Mouse (Mus musculus): ENCODE results near the gene Pea15a.
A peak's percentile ranks its signal among the peaks of the same experiment; 100 is the strongest.
"Not testable (repeated sequence)": the region's sequence is repeated elsewhere in the genome, so short reads cannot be mapped to it uniquely, and the experiment has no call there.

Pea15a gene

DNA sequence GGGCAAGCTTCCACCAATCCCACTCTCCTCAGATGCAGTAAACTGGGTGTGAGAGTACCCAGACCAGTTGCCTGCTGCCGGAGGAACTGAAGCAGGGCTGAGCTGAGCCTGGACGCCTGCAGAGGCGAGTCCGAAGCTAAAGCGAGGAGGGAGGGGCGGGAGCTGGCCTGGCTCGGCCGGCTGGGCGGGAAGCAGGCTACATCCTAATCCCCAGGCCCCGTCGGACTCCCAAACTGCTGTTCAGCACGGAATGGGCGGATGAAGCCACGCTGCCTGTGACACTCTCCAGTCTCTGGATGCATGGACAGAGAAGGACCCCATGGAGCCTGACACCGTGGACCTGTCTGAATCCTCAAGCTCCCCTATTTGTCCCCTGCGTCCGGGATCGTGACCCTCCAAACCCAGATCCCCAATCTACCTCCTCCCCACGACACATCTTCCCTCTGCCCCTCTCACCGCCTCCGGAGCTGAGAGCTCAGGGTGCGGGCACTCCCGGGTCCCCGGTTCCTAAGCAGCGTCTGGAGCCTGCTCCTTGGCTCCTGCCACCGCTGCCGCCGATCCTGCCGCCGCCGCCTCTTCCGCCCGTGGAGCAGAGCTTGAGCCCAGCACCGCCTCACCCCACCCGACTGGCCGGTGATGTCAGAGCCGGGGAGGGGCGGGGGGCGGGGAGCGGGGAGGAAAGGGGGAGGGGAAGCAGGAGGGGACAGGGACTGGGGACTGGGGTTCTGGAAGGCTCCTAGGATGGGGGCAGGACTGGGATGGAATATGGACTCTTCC lies at the start of gene Pea15a:
Gene Pea15a, minus strand, starts transcription at position 664 of the 777 bp plus-strand sequence.
- DNase-seq: peak; percentile 84 to 93

DNA sequence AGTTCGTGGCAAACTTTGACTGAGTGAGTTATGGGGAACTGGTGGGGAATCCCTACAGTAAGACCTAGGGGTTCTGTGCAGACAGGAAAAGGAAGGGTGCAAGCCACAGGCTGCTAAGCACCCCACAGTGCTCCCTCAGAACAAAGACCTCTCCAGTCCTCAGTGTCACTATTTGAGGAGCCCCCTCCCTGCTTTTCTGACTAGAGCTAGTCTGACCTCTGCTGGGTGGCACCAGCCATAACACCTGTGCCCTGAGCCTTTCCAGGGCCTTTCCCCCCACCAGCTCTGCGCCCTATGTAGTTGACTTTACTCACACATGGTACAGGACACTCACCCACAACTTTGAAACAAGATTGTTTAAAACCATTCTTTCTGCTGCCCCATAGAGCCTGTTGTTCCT lies 41.1 kb upstream of the Pea15a start:
- peak; percentile 34 to 49 for DNase-seq

DNA sequence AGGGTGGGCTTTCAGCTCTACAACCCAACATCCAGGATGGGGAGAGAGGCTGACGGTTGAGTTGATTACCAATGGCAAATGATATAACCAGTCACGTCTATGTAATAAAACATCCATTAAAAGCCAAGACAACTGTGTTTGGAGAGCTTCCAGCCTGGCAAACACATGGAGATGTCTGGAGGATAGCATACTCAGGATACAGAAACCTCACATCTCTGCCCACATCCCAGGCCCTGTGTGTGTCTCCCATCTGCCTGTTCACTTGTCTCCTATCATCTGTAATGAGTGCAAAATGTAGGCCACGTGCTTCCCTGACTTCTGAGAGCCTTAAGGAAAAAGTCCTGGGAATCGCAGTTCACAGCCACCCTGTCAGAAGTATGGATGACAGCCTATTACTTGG lies 40.6 kb upstream of the Pea15a start:
- no peak for DNase-seq

DNA sequence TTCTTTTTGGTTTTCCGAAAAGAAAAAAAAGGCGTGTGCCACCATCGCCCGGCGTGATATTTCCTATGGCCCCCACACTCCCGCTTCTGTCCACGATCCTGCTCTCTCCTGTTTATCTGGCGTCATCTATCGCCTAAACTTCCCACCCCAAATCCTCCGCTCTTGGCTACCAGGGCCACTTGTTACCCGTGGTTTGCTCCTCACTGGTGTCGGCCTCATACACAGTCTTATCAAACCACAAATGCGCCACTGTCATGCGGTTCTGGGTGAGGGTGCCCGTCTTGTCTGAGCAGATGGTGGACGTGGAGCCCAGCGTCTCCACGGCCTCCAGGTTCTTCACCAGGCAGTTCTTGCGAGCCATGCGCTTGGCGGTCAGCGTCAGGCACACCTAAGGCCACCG lies 38.0 kb upstream of the Pea15a start:
- not testable (repeated sequence) for DNase-seq

DNA sequence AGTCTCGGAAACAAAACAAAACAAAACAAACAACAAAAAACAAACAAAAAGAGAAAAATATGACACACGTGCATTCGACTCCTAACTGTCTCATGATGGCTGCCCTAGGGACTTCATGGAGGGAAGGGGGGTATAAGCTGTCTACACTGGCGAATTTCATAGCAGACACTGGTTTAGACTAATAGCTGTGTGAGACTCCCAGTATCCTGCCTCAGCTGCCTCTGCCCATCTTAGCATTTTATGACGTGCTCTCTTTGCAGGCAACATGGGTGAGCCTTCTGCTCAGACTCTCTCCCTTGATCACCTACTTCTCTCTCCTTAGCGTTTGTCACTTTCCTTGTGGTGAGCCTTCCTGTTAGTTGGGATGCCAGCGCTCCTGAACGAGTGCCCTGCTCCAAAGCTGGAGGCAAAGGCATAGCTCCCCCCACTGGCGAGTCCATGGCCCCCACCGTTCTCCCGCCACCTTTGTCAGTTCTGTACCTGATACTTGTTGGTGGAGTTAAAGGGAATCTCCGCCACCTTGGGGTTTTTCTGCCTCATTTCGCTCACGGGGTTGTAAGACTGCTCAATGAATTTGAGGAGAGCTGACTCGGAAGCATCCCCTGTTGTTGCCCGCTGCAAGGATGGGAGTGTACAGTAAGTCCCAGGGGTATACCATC lies 37.1 kb upstream of the Pea15a start:
- peak; percentile 50 to 52 for DNase-seq

DNA sequence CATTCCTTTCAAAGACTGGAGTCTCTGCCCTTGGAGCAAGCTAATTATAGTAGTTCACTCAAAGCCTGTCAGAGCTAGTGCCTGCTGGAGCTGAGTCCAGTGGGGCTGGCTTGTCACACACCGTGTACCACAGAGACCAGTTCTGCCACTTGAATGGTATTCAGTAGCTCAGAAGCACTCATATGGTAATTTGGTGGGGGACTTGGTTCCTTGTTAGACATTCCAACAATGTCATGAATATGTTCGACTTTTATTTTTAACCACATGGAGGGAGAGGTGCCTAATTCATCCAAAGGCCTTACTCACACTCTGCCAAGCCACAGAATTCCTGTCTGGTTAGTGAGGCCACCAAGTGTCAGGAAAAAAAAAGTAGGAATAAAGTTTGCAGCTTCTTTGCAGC lies 35.8 kb upstream of the Pea15a start:
- peak; percentile 60 to 87 for DNase-seq

DNA sequence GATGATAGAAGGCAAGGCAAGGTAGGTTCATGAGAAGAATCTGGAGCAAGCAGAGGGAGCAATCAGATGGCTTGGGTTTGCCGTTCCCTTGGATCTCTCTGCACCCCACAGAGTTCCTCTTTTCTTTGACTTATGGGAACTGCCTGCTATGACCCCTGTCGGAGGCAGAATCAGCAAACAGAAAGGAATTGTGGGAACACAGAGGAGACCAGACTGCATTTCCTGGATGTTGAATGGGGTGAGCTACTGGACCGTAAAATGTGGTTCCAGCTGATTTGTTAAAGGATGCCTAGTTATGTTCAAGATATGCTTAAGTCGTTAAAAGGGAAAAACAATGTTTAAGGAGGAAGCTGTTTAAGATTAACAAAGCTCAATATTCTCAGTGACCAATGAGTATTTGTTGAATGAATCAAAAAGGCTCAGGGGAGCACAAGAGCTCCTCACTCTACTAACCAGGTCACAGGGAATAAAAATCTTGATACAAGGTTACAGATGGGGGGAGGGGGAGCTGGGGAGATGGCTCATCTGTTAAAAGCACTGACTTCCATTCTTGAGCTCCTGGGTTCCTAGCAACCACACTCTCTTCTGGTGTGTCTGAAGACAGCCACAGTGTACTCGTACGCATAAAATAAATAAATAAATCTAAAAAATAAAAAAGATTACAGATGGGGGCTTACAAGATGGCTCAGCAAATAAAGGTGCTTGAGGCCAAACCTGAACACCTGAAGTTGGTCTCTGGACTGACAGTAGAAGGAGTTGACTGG lies 34.5 kb upstream of the Pea15a start:
- no peak for DNase-seq

DNA sequence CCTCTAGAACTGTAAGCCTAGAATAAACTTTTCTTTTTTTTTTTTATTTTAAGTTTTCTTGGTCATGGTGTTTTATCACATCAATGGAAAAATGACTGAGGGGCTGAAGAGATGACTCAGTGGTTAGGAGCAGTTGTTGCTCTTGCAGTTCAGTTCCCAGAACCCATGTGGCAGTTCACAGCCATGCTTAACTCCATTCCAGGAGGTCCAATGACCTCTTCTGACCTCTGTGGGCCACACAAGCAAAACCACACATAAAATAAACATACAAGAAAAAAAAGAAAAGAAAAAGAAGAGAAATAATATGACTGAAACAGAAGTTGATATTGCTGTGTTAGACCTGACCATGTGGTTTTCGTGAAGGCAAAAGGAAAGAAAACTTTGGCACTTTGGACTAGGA lies 22.6 kb upstream of the Pea15a start:
- DNase-seq: no peak

DNA sequence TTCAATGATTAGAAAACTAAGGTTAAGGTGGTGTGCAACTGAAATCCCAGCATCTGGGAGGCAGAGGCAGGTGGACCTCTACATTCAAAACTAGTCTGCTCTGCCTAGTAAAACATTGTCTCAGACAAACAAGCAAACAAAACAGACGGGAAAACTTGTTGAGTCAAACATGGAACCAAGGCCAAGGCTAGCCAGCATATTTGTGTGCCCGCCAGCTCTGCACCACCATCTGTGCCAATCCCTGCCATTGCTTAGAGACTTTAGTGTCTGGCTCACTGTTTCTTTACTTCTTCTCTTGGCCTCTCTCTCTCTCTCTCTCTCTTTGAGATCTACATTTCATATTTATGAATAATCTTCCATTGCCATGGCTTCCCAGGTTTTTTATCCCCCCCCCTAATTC lies 21.6 kb upstream of the Pea15a start:
- no peak for DNase-seq

DNA sequence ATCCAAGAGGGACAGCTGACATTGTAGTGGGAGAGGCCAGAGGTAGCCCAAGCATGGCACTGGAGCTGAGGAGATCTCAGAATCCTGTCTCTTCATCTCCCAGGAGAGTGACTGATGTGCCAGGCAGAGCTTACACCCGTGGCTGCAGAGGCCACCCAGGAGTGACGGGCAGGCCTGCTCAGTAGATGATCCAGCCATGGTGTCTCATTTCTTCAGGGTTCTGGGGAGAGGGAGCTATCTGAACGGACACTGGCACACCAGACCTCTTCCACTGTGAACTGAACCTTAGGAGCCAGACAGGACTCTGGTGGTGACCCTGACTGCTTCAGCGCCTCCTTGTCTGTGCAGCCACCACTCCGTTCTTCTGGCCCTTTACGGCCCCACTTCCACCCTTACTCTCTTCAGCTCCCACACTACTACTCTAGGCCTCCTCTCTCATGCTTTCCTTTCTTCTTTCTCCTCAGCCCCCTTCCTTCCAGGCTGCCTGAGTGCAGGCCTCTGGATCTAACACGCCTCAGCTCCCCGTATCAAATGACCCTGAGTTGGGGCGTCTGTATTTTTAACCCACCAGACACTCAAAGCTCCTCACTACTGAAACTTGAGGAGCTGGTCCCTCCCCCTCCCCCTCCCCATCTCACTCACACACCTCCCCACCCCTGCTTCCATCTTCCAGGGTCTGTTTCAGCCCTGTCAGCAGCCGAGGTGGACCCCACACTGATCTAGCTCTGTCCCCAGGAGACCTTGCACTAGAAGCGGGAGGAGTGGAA lies 14.9 kb upstream of the Pea15a start:
- DNase-seq: peak in 1 of 2 experiments; percentile 27

DNA sequence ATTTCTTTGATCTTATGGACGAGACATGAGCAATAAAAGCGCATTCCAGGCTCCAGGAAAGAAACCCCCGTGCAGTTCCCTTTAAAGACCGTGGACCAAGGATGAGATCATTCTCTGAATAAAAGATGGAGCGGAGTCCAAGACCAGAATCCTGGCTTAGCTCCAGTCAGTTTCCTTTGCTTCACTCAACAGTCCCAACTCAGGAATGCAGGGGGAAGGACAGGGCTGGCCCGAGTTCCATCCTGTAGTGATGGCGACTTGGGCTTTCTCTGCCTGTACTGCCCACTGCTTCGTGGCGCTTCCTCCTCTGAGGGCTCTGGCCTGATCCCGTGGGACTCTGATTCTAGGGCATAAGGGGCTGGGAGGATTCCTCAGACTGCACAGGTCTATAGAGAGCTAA lies 13.8 kb upstream of the Pea15a start:
- DNase-seq: peak; percentile 81 to 85

DNA sequence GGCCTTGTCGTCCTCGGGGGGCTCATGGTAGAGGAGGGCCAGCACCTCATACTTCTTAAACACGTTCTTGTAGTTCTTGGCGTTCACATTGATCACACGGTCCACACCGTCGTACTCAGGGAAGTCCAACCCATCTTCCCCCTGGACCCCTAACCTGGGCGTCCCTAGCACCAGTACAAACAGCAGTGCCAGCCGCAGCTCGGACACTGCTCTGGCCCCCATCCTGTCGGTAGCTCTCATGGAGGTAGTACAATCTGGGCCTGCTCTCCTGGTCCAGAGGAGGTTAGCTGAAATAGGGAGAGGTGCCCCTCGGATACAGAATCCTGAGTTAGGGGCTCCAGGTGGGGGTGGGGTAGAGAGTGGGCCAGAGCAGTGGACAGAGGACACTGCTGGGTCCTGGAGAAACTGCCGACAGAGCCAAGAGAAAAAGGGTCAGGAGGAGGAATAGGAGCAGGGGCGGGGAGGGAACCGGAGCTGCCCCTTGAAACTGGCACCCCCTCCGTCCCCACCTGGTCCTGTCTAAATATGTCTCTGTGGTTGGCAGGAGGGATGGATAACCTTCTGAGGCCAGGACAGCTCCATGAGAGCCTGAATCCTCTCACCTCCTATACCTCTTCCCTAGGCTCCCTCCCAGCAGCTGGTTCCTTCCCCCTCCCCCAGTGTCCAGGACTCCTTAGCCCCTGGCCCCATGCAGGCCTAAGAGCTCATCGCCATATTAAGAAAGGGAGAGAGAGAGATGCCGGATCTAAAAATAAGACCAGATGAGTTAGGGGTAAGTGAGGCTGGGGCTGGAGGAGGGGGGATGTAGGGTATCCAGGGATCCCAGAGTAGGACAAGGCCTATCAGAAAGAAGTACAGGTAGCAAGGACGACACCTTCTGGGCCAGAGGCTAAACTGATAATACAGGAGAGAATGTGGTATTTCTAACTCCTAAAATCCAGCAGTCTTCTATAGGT lies 13.1 kb upstream of the Pea15a start, which contains the start of gene Casq1:
Gene Casq1, minus strand, starts transcription at position 418 of the 956 bp plus-strand sequence.
- no peak for DNase-seq

DNA sequence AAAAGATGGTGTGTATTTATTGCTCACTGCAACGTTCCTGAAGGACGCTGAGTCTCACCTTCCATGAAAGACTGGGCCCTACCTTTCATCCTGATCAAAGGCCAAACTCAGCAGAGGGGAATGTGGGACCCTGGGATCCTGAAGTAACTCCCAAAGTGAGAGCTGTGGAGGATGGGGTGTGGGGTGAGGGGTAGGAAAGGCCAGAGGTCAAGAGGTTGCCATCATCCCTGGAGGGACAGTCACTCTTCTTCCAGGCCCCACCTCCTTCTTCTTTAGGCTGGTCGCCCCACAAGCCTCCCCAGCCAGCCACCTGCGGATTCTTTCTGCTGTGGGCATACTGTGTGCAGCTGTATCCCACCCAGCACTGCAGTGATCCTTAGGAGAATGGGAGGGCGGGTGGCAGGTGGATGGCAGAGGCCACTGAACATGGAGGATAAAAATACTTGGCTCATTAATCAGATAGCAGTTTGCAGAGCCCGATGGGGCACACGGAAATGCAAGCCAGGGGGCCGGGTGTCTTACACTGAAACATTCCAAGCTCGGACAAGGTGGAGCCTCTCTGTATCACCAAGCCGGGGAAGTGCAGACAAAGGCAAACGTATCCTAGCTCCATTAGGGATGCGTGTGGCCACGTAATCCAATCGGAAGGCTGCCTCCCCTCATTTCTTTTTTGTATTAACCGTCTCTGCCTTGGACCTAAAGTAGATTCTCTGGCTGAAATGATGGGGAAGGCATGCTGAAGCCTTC lies 11.7 kb upstream of the Pea15a start:
- no peak for DNase-seq

DNA sequence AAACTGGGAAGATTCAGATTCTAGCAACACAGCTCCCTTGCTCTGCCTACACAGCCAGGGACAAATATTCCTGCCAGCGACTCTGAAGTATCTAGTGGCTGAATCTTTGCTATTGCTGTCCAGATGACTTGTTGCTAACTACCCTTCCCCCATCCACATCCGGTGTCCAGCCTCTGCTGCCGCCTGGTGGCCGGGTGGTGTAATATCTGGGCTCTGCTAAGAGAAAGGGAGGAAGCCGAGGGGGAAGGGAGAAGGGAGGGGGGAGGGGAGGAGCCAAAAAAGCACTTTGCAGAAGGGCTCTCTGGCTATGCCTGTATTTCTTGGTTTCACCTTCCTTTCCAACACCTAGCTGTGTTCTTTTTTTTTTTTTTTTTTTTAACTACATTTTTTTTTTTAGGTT lies 10.5 kb upstream of the Pea15a start:
- DNase-seq: peak; percentile 91 to 93

DNA sequence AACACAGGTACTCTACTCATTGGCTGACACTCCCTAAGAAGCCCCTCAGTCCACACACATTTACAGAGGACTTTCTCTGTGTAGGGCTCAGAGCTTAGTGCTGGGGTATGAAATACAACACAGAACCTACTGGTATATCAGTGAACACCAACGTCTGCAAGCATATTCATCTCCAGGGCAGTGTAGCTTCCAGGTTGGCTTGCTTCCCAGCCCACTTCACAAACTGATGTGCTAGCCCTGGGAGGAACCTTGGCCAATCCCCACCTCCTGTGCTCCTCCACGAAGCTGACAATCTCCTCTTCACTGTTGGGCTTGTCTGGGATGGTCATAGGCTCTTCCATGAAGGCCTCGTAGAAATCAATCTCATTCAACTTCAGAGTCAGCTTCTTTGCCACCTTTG lies 8.1 kb upstream of the Pea15a start:
- DNase-seq: no peak

DNA sequence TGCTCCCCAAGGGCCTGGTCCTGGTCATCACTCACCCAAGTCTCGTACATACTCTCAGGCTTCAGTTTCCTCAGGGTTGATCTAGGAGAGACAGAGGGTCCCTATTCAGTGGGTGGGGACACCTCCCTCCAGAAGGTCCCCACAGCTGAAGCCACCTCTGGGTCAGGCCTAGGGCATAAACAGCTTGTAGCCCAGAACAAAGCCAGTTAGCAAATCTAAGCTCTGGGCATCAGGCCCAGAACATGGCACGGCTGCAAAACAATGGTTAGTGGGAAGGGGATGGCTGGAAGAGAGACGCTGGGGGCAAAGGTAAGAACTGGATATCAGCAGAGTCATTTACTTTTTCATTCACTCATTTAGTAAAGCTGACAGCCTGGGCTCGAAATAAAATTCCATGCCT lies 7.2 kb upstream of the Pea15a start:
- DNase-seq: no peak

DNA sequence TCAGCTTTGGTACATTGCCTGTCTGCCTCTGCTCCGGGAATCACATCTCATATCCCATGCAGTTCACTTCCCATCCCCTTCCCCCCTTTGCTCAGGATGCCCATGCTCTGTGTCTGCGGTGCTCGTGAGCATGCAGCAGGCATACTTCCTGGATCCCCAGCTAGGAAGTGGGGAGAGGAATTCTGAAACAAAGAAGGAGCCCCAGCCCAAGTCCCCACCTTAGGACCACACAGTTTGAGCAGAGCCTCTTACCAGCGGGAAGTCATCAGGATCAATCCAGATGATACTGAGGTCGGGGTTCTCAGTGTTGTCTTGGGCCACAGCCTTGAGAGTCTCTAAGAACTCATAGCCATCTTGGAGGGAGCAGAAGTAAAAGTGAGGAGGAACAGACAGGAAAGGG lies 6.2 kb upstream of the Pea15a start:
- no peak for DNase-seq

DNA sequence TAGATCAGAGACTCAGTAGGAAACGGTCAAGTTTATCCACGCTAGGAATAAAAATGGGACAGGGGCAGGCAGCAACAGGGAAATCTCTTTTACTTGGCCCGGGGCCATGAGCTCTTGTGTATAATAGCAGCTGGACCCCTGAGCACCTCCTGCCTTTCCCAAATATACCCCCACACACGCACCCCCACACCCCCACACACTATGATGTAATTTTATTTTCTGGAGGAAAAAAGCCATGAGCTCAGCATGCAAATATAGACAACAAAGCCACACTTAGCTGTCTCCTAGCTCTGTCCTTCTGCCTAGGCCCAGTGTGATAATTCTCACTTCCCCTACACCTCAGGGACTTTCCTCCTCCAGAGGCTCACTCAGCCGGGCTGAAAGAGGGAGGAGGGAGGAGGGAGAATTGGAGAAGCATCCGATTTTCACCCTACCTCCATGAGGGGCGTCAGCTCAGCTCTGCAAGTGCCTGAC lies 544 bp upstream of the Pea15a start:
- DNase-seq: no peak

DNA sequence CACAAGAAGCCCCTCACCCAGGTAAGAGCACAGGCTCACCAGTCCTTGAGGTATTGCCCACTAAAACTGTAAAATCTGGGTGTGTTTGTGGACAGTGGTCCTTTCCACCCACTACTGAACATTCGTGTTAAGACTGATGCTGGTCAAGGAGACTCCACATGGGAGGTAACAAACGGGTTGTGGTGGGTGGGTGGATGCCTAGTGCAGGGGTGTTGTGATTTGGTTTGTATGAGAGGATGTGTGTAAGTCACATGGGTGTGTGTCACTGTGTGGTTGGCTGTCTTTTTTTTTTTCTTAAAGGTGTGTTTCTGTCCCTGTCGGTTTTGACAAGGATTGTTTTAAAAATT lies 890 bp downstream of the Pea15a start:
- no peak for DNase-seq

DNA sequence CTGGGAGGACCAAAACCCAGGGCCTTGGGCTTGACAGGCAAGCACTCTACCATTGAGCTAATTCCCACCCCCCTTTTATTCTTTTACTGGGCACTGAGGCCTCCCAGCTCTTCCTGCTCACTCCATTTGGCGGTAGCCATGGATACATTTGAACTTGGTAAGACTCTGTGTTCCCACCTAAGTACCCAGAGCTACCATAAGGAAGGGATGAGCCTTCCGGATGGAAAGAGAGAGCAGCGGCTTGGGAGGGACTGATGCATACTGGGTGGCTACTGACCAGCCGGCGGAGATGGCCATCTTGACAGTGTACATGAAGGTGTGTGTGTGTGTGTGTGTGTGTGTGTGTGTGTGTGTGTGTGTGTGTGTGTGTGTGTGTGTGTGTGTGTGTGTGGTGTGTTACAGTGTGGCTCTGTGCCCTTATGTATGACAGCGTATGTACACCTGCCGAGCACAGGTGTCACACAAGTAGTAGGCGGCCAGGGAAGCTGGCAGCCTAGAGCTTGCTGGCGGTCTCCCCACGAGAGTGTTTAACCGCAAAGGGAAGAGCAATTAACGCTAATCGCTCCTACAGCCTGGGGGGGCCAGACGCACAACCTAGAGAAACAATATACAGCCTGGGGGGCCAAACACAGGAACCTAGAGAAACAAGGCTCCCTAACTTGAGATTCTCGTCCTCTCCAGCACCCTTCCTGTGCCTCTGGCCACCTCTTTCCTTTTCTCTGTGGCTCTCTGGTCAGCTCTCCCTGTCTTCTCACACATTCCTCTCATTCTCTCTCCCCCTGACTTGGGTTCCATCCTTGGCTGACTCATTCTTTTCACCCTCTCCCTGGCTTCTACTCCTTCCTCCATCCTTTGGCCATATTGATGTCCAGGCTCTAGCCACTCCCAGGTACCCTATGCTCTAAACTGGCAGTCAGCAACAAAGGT lies 1.5 kb downstream of the Pea15a start:
- no peak for DNase-seq

All from kidney, postnatal 25 days (tissue).